Mouse (Mus musculus) erythroblast, adult 5-6 weeks (primary cell): ENCODE measurements around the gene Prpf8. TPM values are rescaled to one million over a fixed set of nuclear protein-coding genes. Genes with fewer than 3 reads are reported as not detected.

Source experiments
- ATAC-seq: replicated peaks from 2 replicates; pipeline ENCODE4 v1.8.0; 2016; ENCODE audit warnings: moderate number of reproducible peaks, mild to moderate bottlenecking, moderate TSS enrichment, inconsistent platforms; ENCODE audit not compliant: poor library complexity, low FRiP score, severe bottlenecking
- total RNA-seq, 2 experiments: library from RNA; stranded (forward) in 1 of 2; stranded (reverse) in 1 of 2; fragments of 150-400 nt in 1 of 2; fragments of 200-764, 138-1000 nt in 1 of 2; gene quantifications; 2 replicates each; pipeline versions ENCODE4 v1.2.3 to v1.2.4; 2015 to 2017; ENCODE audit warnings: low replicate concordance in 2 of 2

The Prpf8 gene
- total RNA-seq, 2 experiments from 2014 or later = 27.0 to 42.3 TPM

- peak; percentile 40 for ATAC-seq
These were observed 44.3 kb downstream of the Prpf8 start for GRCm38 (mm10) chr11:75530845-75531373.

- peak; percentile 79 for ATAC-seq
These were observed 45.0 kb downstream of the Prpf8 start, which contains the start of gene Slc43a2 for GRCm38 (mm10) chr11:75531469-75532242. Slc43a2 (plus strand) TSS chr11:75531694.

GRCm38 (mm10) chr11:75532340-75533277, 46.0 kb downstream of the Prpf8 start:
- no peak for ATAC-seq

GRCm38 (mm10) chr11:75533314-75534015, 46.8 kb downstream of the Prpf8 start:
- ATAC-seq = no peak

- no peak for ATAC-seq
These were observed 47.8 kb downstream of the Prpf8 start for GRCm38 (mm10) chr11:75534286-75535033.

GRCm38 (mm10) chr11:75535106-75535795, 48.6 kb downstream of the Prpf8 start:
- no peak for ATAC-seq

- no peak for ATAC-seq
These were observed 49.8 kb downstream of the Prpf8 start for GRCm38 (mm10) chr11:75536255-75537024.

GRCm38 (mm10) chr11:75537025-75537414, 50.4 kb downstream of the Prpf8 start:
- ATAC-seq = no peak

- ATAC-seq = no peak
These were observed 51.0 kb downstream of the Prpf8 start for GRCm38 (mm10) chr11:75537491-75538183.

- no peak for ATAC-seq
These were observed 51.8 kb downstream of the Prpf8 start for GRCm38 (mm10) chr11:75538184-75538969.

- no peak for ATAC-seq
These were observed 52.3 kb downstream of the Prpf8 start for GRCm38 (mm10) chr11:75538970-75539299.

GRCm38 (mm10) chr11:75540209-75540608, 53.6 kb downstream of the Prpf8 start:
- no peak for ATAC-seq

- ATAC-seq = no peak
These were observed 54.3 kb downstream of the Prpf8 start for GRCm38 (mm10) chr11:75540710-75541581.

GRCm38 (mm10) chr11:75544713-75545112, 58.1 kb downstream of the Prpf8 start:
- ATAC-seq = no peak

GRCm38 (mm10) chr11:75546057-75546456, 59.4 kb downstream of the Prpf8 start:
- ATAC-seq = no peak

GRCm38 (mm10) chr11:75549658-75550111, 63.1 kb downstream of the Prpf8 start:
- ATAC-seq = no peak
